Mouse (Mus musculus) C2C12 (cell line): ENCODE data around the gene Fktn. TPM values are rescaled to one million over a fixed set of nuclear protein-coding genes. Genes with fewer than 3 reads are reported as not detected.

Experiments
- H3K27me3 ChIP-seq: one replicate; pipeline ENCODE4 v1.6.1; 2011; ENCODE audit not compliant: control insufficient read depth, insufficient read depth, insufficient read length
- H3K36me3 ChIP-seq: one replicate; pipeline ENCODE4 v1.6.1; 2011; ENCODE audit not compliant: control insufficient read depth, insufficient read depth
- H3K4me3 ChIP-seq: one replicate; pipeline ENCODE4 v1.5.1; 2011; ENCODE audit warnings: mild to moderate bottlenecking, control low read depth; ENCODE audit not compliant: poor library complexity, insufficient read depth, severe bottlenecking
- H3K79me2 ChIP-seq: one replicate; pipeline ENCODE4 v1.6.1; 2011; ENCODE audit not compliant: control insufficient read depth, insufficient read depth
- H3K79me3 ChIP-seq: one replicate; pipeline ENCODE4 v1.6.1; 2011; ENCODE audit warnings: low read depth, control low read depth
- H3ac ChIP-seq: one replicate; pipeline ENCODE3; 2011; ENCODE audit warnings: low read depth; ENCODE audit not compliant: control insufficient read depth, insufficient read length
- CEBPB ChIP-seq: IDR thresholded peaks from one replicate; pipeline ENCODE4 v1.6.1; 2011; ENCODE audit warnings: low read depth, mild to moderate bottlenecking, control low read depth, moderate library complexity
- CTCF ChIP-seq: IDR thresholded peaks from one replicate; pipeline ENCODE4 v1.5.1; 2011; ENCODE audit not compliant: control insufficient read depth, insufficient read depth, insufficient read length
- FOSL1 ChIP-seq: IDR thresholded peaks from one replicate; pipeline ENCODE4 v1.8.0; 2011; ENCODE audit warnings: mild to moderate bottlenecking, low read length; ENCODE audit not compliant: poor library complexity, insufficient read depth, severe bottlenecking
- MAX ChIP-seq: IDR thresholded peaks from one replicate; pipeline ENCODE4 v1.6.1; 2011; ENCODE audit warnings: mild to moderate bottlenecking, control low read depth
- MYOD1 ChIP-seq: IDR thresholded peaks from one replicate; pipeline ENCODE4 v1.6.1; 2011; ENCODE audit warnings: low read depth; ENCODE audit not compliant: control insufficient read depth, insufficient read length
- MYOG ChIP-seq: IDR thresholded peaks from one replicate; pipeline ENCODE4 v1.6.1; 2011; ENCODE audit not compliant: control insufficient read depth, insufficient read length; ENCODE audit errors: extremely low read depth
- USF1 ChIP-seq: IDR thresholded peaks from one replicate; pipeline ENCODE4 v1.6.1; 2011; ENCODE audit warnings: low read depth, mild to moderate bottlenecking, control low read depth, moderate library complexity
- polyA plus RNA-seq: library from polyadenylated mRNA; unstranded; fragments of >200 nt; fragmentation: generic; extraction: Trizol; gene quantifications from one replicate; pipeline ENCODE4 v1.2.1, GENCODE M21; 2012; ENCODE audit warnings: missing spikeins

Fktn gene
- polyA plus RNA-seq, 1 experiment, result 3.3 TPM

DNA sequence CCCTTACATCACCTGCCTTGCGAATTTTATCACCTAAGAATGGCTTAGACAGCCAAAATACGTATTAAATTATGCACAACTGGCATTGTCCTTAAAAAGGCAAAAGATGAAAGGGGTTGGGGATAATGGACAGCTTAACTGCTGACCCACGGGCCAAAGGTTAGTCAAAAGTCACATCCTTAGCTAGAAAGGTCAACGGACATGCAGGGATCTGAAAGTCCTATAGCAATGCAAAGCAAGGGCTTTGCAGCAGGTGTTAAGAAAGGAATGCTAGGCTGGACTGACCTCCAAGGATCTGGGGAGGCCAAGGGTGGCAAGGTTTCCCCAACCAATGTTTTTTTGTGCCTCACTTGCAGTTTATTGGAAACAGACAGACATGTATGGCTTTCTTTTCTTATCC, 75.5 kb downstream of the Fktn start:
- Histone ChIP-seq H3K36me3 (no peaks in the 10 kb centered on the region), H3K4me3 (no peak overlapping the region), H3K27me3 (no peaks in the 10 kb centered on the region), H3K79me2 (no peaks in the 10 kb centered on the region), H3ac (no peak overlapping the region), H3K79me3 (peaks cover 1% of the 10 kb centered on the region)
- TF ChIP-seq CEBPB (no peak), USF1 (no peak), MAX (no peak), MYOD1 (no peak), CTCF (no peak), FOSL1 (no peak), MYOG (no peak)

DNA sequence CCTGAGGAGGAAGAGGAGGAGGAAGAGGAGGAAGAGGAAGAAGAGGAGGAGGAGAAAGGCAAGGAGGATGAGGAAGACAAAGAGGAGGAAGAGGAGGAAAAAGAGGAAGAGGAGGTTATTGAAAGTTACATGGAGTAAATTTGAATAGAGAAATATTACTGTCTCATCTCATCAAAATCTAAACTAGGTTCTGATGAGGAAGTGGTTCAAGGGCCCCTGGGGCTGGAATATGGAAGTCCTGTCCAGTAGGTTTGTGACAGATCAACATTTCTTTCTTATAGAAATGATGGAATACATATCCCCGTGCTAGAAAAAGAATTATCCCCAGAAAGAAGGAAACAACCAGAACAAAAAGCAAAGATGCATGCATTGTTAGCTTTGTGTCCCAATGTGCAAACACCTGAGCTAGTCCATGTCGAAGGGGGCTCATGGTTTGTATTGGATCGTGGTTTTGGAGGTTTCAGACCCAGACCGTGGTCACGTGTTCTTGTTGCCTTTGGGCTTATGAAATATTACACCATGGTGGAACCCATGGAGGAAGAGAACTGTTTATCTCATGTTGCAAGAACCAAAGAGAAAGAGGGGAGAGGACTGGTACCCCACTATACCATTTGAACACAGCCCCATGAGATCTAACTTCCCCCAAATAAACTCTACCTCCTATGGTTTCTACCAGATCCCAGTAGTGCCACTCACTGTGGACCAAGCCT, 80.6 kb downstream of the Fktn start:
- Histone ChIP-seq H3K27me3 (no peaks in the 10 kb centered on the region), H3K79me2 (no peaks in the 10 kb centered on the region), H3K36me3 (no peaks in the 10 kb centered on the region), H3K4me3 (no peak overlapping the region), H3ac (no peak overlapping the region), H3K79me3 (no peaks in the 10 kb centered on the region)
- no peak for TF ChIP-seq MAX
- no peak for TF ChIP-seq CEBPB
- TF ChIP-seq MYOD1, result no peak
- no peak for TF ChIP-seq FOSL1
- no peak for TF ChIP-seq MYOG
- no peak for TF ChIP-seq CTCF
- TF ChIP-seq USF1, result no peak

GRCm38 (mm10) chr4:53795086-53795485, 81.3 kb downstream of the Fktn start:
- Histone ChIP-seq H3K79me2 (no peaks in the 10 kb centered on the region), H3K27me3 (no peaks in the 10 kb centered on the region), H3K36me3 (no peaks in the 10 kb centered on the region), H3ac (no peak overlapping the region), H3K79me3 (no peaks in the 10 kb centered on the region), H3K4me3 (no peak overlapping the region)
- TF ChIP-seq MAX, result no peak
- no peak for TF ChIP-seq MYOG
- no peak for TF ChIP-seq MYOD1
- TF ChIP-seq USF1, result no peak
- TF ChIP-seq CEBPB, result no peak
- TF ChIP-seq CTCF, result no peak
- TF ChIP-seq FOSL1, result no peak

DNA sequence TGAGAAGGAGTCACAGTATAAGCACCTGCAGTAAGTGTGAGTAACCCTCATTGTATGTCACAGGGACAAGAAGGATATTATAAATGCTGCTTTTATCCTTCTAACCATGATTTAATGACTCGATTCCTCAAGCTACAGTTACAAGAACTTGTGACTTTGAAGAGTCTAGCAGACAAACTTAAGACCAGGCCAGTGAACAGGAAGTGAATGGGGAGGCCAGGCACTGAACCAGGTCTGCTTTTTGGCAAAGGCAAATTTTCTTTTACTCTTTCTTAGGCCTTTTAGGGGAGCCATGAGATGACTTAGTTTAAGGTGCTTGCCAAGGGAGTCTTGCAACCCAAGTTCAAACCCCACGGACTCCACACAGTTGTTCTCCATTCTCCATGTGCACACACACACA, 81.9 kb downstream of the Fktn start:
- Histone ChIP-seq H3K79me3 (no peaks in the 10 kb centered on the region), H3K4me3 (no peak overlapping the region), H3K36me3 (no peaks in the 10 kb centered on the region), H3K79me2 (no peaks in the 10 kb centered on the region), H3K27me3 (no peaks in the 10 kb centered on the region), H3ac (no peak overlapping the region)
- no peak for TF ChIP-seq FOSL1
- TF ChIP-seq CEBPB, result no peak
- TF ChIP-seq MAX, result no peak
- TF ChIP-seq CTCF, result no peak
- no peak for TF ChIP-seq MYOD1
- no peak for TF ChIP-seq USF1
- no peak for TF ChIP-seq MYOG

GRCm38 (mm10) chr4:53796865-53797772, 83.3 kb downstream of the Fktn start:
- H3K79me3 ChIP-seq, result no peaks in the 10 kb centered on the region
- H3K79me2 ChIP-seq, result no peaks in the 10 kb centered on the region
- no peak overlapping the region for H3K4me3 ChIP-seq
- H3ac ChIP-seq, result no peak overlapping the region
- H3K36me3 ChIP-seq, result no peaks in the 10 kb centered on the region
- TF ChIP-seq MAX (no peak), MYOG (no peak), FOSL1 (no peak), CEBPB (no peak), CTCF (no peak), MYOD1 (no peak), USF1 (no peak)
- no peaks in the 10 kb centered on the region for H3K27me3 ChIP-seq
